Mouse (Mus musculus) 3T3-L1 (cell line): ENCODE measurements at regions not wholly inside any gene's neighbourhood (a gene's known extent, or its start where the extent isn't known, plus 50 kb on each side); places are given as distances from the start of the nearest gene placed in this dataset.
A peak's percentile ranks its signal among the peaks of the same experiment; 100 is the strongest.
"Not testable (repeated sequence)": the region's sequence is repeated elsewhere in the genome, so short reads cannot be mapped to it uniquely, and the experiment has no call there.

Experiments
- DNase-seq: peaks from one replicate; pipeline ENCODE4 v3.0.0-alpha.2; 2015; ENCODE audit warnings: low read depth, low spot score

- peak; percentile 96 for DNase-seq
These were observed 66.0 kb downstream of the Nr2f2 start for GRCm38 (mm10) chr7:70300516-70300915.

GRCm38 (mm10) chr7:70291431-70291830, 75.1 kb downstream of the Nr2f2 start:
- DNase-seq, result no peak

GRCm38 (mm10) chr7:70290733-70291320, 75.7 kb downstream of the Nr2f2 start:
- no peak for DNase-seq

- no peak for DNase-seq
These were observed 76.3 kb downstream of the Nr2f2 start for GRCm38 (mm10) chr7:70290277-70290676.

GRCm38 (mm10) chr7:70288621-70289020, 77.9 kb downstream of the Nr2f2 start:
- no peak for DNase-seq

GRCm38 (mm10) chr7:70287891-70288421, 78.6 kb downstream of the Nr2f2 start:
- DNase-seq, result no peak

- no peak for DNase-seq
These were observed 79.6 kb downstream of the Nr2f2 start for GRCm38 (mm10) chr7:70286836-70287355.

- no peak for DNase-seq
These were observed 81.2 kb downstream of the Nr2f2 start for GRCm38 (mm10) chr7:70285344-70285743.

- no peak for DNase-seq
These were observed 82.7 kb downstream of the Nr2f2 start for GRCm38 (mm10) chr7:70283836-70284235.

GRCm38 (mm10) chr7:70283166-70283565, 83.4 kb downstream of the Nr2f2 start:
- no peak for DNase-seq

GRCm38 (mm10) chr7:70281891-70282515, 84.5 kb downstream of the Nr2f2 start:
- no peak for DNase-seq

- no peak for DNase-seq
These were observed 85.2 kb downstream of the Nr2f2 start for GRCm38 (mm10) chr7:70281381-70281750.

- DNase-seq, result no peak
These were observed 85.7 kb downstream of the Nr2f2 start for GRCm38 (mm10) chr7:70280643-70281380.

- no peak for DNase-seq
These were observed 86.5 kb downstream of the Nr2f2 start for GRCm38 (mm10) chr7:70279927-70280642.

- DNase-seq, result no peak
These were observed 87.4 kb downstream of the Nr2f2 start for GRCm38 (mm10) chr7:70279101-70279500.

GRCm38 (mm10) chr7:70276078-70276477, 90.5 kb downstream of the Nr2f2 start:
- no peak for DNase-seq

GRCm38 (mm10) chr7:70274312-70274711, 92.2 kb downstream of the Nr2f2 start:
- DNase-seq, result no peak

GRCm38 (mm10) chr7:70267075-70267474, 99.5 kb downstream of the Nr2f2 start:
- DNase-seq, result peak; percentile 100

- DNase-seq, result no peak
These were observed 109.7 kb downstream of the Nr2f2 start for GRCm38 (mm10) chr7:70256806-70257205.

- DNase-seq, result no peak
These were observed 111.5 kb downstream of the Nr2f2 start for GRCm38 (mm10) chr7:70255072-70255471.

GRCm38 (mm10) chr7:70253275-70253674, 113.3 kb downstream of the Nr2f2 start:
- DNase-seq, result no peak

GRCm38 (mm10) chr7:70239059-70239458, 127.5 kb downstream of the Nr2f2 start:
- not testable (repeated sequence) for DNase-seq
